Mouse (Mus musculus): ENCODE results near the gene Msl1.
A peak's percentile ranks its signal among the peaks of the same experiment; 100 is the strongest.

Gene Msl1

DNA sequence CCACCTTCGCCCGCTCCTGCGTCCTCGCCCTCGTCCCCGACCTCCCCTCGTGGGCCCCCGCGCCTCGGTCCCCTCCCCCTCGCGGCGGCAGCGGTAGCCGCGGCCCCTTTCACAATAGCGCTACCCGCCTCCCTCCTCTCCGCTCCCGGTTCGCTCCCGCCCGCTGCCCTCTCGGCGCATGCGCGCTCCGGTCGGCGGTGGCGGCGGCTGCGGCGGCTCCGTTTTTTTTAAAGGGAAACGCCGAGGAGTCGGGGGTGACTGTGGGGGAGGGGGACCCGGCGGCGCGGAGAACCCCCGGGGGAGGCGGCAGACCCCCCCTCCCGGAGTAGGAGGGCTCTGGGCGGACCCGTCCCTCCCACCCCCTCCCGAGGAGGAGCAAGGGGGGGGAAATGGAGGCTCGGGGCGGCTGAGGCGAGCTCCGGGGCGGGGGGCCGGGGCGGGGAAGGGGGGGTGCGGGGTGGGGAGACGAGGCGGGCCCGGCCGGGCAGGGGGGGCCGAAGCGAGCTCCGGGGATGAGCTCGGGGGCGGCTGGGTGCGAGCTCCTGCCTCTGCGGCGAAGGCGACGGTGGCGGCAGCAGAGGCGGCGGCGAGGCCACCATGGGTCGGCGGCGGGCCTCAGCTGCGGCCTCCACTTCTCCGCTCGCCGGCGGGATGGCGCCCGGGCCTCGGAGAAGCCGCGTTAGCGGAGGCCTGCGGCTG is at the start of gene Msl1:
Gene Msl1 (plus strand): TSS at position 502 of the 699 bp plus-strand sequence.
- DNase-seq (ENCODE audit: low spot score in 2 of 2): peak; percentile 86 to 90

DNA sequence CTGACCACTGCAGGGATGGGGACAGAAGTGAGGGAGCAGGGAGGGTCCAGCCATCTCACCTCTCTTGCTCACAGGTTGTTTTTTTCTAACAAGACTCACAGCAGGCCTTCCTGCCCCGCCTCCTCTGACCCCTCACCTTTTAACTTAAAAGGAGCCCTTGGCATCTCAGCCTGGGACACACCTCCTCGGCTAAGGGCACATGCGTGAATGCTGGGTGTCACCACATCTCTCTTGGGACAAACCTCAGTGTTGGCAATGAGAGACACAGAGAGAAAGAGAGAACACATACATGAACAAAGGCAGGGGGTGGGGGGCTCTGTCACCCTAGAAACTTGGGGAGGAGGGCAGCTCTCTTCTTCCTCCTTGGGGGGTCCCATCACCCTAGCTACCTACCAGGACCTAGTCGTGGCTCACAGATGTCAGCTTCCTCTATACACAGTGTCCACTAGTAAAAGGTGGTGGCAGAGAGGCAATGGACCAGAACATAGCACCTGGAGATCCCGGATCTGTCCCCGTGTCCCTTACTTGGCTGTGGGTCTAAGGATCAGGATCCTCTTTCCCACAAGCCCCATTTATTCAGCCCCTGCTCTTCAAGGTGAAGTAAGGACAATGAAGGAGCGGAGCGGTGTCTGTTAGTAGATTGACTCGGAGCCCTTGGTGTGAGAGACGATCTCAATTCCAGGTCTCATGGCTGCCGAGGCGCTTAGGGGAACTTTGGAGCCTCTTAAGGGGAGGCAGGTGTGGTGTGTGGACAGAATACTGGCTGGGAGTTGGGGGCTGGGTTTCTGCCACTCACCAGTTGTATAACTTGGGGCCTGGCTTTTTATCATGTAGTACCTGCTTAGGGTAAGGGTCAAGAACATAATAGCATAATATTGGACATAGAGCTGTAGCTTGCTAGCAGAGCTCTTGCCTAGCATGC is 49.1 kb upstream of the Msl1 start:
- DNase-seq (ENCODE audit: low spot score in 2 of 2): no peak

DNA sequence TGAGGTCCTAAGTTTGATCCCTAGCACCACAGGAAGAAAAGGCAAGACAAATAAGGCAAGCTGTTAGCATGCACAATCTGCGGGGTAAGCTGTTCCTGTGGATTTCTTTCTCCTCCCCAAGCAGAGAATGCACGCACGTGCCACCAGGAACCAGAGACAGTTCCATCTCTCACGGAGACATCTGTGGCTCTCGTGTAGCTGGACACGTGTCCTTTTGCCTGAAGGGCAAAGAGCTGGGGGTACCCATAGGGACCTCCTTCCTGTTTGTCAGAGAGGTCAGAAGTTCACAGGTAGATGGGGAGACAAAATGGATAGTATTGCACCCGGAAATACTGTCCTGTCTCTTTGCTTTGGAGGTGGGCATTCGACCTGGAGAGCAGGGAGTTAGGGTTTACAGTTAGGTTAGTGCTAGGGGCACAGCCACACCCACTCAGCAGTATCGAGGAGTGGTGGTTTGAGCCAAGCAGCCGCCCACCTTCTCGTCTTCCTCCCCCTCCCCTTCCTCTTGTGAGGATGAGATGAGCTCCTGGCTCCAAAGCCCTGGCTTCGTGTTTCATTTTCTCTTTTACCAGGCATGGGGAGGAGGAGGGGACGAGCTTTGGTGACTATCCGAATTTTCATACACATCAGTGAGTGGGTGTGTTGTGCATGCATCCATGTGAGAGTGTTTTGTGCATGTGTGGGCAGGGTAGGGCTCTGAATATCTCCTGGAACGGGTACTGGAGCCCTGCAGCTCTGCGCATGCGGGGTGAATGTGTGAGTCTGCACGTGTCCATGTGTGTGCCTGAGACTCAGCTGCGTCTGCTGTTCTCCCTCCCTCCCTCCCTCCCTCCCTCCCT is 48.2 kb upstream of the Msl1 start:
- DNase-seq (ENCODE audit: low spot score in 2 of 2): peak in 1 of 2 experiments; percentile 78

DNA sequence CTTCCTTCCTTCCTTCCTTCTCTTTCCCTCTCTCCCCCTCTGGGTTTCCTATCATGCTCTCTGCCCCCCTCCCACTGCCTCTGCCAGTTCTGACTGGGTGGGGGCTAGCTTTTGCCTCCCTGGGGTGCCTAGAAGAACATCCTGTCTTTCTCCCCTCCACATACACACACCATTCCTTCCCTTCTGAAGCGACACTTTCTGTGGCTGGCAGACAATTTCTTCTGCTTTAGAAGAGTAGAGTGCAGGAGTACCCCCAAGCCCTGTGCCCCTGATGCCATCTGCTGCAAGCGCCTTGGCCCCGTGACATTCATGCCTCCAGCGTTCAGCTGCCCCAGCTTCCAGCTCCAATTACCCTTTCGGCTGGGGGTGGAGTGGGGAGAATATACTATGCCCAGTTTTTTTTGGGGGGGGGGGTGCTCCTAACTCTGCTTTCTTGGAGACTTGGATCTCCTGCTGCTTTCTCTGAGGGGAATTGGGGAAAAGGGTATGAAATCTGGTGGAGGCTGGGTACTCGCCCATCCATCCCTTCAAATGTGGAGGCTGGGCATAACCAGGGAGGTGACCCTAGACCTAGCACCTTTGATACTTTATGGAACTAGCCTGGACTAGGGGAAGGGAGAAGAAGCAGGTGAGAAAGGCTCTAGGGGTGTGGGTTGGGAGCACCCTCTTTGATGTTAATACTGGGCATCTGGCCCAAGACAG is 47.4 kb upstream of the Msl1 start:
- no peak for DNase-seq (ENCODE audit: low spot score in 2 of 2)

DNA sequence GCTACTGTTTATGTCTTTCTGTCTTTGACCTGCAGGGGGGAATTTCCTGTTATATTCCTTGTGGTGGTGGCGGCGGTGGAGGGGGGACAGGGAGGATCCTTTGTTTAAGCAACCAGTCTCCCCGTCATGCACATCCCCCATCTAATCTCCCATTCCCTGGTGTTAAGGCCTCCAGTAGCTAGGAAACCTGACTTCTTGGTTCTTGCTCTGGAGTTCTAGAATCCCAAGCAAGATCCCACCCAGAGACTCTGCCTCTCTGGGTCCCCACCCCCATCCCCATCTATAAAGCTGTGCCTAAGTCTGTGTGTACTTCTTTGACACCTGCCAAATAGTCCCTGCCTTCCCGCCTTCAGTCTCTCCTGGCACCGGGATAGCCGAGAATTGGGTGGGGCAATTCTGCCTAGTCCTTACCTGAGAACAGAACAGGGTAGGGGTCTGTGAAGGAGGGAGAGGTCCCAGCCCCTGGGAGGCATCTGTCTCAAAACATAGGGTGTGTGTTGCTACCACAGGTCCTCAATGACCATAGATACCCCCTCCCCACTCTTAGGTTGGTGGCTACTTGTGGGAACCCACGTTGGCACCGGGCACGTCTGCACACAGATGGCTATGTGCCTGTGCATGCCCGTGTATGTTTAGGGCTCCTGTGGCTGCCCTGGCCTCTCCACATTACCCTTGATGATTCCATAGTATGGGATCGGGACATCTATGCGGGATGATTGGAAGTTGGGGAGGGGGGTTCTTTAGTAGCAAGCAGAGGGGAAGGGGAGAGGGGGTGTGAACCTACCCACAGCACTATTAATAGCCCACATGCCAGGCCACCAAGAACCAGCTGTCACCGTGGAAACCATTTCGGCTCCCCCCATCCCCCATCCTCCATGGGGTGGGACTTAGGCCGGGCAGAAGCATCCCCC is 46.6 kb upstream of the Msl1 start:
- no peak for DNase-seq (ENCODE audit: low spot score in 2 of 2)

DNA sequence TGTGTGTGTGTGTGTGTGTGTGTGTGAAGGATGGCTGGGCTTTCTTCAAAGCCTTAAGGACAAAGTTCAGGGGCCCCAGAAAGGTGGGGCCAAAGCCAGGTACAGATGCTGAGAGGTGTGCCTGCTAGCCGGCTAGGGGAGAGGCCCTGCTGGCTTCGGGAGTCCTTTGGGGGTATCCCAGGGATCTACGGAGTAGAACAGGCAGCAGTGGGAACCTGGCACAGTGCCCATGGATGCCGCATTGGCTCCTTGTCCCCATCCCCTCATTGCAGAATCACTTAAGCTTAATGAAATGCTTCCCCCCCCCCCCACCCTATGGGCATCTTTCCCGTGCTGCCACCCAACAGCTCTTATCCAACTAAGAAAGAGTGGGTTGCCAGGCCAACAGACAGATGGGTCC is 45.6 kb upstream of the Msl1 start:
- DNase-seq (ENCODE audit: low spot score in 2 of 2): no peak

DNA sequence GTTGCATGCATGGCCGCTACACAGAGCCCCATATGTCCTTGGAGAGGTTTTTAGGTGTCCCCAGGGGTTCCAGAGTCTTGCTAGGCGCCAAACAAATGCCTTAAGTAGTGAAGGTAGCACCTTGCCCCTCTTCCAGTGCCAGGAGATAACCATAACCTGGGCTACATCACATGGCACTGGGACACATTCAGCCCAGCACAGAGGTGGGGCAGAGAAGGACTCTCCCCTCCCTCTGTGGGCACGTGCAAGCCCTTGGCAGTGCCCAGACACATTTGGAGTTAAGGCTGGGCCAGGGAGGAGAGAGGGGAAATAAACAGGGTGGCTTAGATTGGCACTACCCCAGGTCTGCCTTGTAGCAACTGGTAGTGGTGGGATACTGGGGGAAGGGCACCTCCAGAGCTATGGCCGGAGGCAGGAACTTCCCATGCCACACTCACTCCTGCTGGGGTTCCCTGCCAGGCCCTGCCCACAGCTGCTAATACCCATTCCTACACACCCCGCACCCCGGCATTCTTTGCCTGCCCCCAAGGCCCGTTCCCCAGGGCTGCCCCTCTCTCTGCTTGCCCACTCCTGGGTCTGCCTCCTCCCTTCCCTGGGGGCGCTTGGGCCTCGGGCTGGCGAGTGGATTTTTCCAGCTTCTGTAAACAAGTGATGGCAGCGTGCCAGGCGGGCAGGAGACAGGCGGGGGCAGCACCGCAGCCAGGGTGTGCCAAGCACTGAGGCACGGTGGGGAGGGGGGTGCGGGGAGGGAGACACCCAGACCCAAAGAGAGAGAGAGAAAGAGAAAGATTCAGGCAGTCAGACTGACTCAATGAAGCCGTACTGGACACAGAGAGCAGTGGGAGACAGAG is 44.7 kb upstream of the Msl1 start:
- DNase-seq (ENCODE audit: low spot score in 2 of 2): peak; percentile 32 to 69

DNA sequence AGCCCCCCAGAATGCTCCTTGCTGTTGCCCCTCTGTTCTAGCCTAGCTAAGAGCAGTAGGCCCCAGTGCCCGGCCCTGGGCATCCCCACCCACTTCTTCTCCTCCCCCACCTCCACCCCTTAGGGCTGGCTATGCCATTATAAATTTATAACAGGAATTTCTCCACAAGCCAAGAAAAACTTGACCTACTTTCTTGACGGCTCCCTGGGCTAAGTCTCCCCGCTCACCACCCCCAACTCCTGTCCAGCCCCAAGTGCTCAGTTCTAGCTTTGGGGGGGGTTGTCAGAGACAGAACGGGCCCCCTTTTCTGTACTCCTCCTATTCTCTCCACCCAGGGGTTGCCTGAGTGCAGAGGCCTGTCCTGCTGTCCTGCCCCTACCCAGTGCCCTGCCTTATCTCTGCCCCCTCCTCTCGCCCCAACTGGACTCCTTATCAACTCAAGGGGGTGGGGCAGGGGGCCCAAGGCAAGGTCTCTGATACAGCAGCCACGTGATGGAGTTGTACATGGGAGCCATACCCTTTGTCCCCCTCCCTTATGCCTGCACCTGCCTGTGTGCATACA is 44.0 kb upstream of the Msl1 start:
- peak in 1 of 2 experiments; percentile 30 for DNase-seq (ENCODE audit: low spot score in 2 of 2)

DNA sequence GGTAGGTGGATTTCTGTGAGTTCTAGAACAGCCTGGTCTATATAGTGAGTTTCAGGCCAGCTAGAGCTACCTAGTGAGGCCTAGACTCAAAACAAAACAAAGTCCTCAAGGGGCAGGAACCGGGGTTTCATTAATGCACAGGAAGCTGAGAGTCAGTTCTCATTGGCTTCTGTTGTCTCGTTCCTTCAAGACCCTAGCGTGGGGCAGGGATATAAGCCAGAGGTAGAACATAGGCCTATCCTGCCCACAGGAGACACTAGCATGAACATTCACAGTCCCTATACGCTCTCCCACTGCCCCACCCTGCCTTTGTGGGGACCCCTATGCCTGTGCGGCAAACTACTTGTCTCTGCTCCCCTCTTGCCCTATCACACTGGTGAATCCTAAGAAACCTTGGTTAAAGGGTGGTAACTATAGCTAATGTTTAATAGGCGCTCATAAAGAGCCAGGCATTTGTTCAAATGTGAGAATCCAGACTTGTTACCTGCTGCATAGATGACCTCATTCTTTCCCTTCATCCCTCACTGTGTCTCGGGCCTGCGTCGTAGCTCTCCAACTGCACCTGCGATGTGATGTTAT is 42.7 kb upstream of the Msl1 start:
- peak in 1 of 2 experiments; percentile 15 for DNase-seq (ENCODE audit: low spot score in 2 of 2)

DNA sequence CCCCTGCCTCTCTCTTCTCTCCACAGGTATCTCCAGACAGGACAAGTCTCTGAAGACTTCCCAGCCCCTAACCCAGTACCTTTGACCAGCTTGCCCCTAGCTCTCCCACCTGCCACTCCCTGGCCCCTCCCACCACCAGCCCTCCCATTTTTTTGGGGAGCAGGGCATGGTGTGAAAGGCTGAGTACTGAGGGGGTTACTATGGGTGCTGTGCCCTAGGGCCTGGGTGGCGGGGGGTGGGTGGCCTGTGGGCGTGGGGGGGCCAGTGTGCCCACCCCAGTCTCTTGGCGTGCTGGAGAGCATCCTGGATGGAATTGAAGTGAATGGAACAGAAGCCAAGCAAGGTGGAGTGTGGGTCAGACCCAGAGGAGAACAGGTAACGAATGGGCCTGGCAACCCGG is 42.1 kb upstream of the Msl1 start:
- no peak for DNase-seq (ENCODE audit: low spot score in 2 of 2)

DNA sequence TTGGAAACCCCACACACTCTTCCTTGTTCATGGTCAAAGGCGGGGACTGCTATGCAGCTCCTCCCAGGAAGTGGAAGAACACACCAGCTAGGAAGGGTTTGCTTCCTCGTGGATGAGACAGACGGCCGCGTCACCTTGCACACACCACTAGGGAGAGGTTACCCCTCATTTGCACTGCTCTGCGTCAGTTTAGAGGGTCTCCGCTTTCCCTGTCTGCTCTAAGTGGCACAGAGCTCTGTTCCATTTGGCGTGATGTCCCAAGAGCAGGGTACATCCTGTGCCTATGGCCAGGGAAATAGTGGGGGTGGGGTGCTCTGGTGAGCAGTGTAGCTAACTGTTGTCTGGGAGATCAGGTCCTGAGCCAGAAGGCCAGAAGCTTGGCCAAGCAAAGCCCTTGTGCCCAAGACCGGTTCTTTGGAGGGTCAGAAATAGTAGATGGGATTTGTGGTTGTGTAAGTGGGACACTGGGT is 41.1 kb upstream of the Msl1 start:
- peak in 1 of 2 experiments; percentile 16 for DNase-seq (ENCODE audit: low spot score in 2 of 2)

DNA sequence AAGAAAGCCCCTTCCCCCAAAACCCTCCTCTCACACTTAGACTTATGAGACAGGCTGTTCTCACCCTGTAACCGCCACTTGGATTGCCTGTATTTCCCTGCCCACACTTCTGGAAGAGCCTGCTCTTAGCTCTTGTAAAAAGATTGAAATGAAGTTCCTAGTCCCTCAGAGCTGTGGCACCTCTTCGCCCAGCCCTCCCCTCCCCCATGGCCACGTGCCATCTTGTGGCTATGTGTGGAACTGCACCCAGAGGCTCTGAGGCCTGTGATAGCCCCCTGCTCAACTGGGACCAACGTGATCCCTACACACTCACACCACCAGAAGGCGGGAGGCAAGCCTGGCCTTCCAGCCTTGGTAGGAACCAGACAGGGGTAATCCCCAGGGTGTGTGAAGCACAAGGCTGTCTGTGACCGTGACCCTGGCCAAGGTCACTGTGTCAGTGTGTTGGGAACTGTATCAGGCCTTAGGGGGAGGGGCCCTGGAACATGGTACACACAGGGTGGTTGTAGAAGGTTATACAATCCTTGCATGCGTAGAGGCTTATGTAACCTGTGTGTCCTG is 40.6 kb upstream of the Msl1 start:
- peak; percentile 72 to 82 for DNase-seq (ENCODE audit: low spot score in 2 of 2)

DNA sequence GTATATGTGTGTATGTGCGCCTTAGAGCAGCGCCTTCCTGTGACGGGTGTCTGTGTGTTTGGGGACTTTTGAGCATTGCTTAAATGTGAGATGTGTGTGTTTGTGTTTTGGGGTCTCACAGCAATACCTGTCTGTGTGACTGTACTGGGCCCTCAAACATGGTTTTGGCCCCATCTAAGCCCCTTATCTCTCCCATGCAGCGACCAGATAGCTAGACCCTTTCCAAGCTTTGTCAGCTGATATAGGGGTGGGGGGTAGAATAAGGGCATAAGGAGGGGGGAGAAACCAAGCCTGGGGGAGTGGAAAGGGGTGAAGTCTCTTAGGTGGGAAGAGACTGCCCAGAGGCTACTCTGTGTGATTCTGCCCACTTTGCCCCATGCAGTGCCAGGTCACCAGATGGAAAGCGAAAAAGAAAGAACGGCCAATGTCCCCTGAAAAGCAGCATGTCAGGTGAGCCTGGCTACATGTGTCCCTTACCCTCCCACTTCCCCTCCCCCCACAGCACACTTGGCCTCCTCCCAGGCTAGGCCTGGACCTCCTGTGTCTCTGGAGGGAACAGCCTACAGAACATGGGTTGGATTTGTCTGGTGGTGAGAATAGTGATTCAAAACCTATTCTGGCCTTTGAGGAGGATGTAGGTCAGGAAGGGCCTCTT is 39.5 kb upstream of the Msl1 start:
- DNase-seq (ENCODE audit: low spot score in 2 of 2): peak in 1 of 2 experiments; percentile 6

DNA sequence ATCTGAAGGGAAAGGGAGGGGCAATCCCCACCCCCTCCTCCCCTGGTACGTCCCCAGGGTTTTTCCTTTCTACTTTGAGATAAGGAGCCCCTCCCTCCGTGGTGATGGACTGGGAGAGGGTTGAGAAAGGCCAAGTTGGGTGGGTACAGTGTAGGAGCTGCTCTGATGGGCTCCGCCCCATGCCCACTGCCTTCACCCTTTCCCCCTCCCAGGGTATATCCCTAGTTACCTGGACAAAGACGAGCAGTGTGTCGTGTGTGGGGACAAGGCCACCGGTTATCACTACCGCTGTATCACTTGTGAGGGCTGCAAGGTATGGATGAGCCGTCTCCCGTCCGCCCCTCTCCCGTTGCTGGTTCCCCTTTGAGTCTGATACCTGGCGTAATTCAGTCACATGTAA is 38.6 kb upstream of the Msl1 start:
- no peak for DNase-seq (ENCODE audit: low spot score in 2 of 2)

DNA sequence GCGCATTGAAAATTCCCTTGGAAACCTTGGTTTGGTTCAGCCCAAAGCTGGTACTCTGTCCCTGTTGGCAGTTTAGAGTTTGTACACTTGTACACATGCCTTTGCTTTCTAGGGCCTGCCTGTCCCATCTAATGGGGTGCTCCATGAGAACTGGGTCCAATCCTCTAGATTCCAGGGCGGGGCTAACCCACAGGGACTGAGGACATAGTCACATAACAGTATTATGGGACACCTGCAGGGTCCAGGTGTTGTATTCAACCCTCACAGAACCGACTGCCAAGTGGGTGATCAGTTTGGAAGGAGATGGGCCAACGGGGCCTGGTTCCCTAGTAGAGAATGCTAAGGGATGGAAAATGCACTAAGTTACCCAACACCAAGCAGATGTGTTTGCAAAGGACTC is 33.4 kb upstream of the Msl1 start:
- DNase-seq (ENCODE audit: low spot score in 2 of 2): no peak

DNA sequence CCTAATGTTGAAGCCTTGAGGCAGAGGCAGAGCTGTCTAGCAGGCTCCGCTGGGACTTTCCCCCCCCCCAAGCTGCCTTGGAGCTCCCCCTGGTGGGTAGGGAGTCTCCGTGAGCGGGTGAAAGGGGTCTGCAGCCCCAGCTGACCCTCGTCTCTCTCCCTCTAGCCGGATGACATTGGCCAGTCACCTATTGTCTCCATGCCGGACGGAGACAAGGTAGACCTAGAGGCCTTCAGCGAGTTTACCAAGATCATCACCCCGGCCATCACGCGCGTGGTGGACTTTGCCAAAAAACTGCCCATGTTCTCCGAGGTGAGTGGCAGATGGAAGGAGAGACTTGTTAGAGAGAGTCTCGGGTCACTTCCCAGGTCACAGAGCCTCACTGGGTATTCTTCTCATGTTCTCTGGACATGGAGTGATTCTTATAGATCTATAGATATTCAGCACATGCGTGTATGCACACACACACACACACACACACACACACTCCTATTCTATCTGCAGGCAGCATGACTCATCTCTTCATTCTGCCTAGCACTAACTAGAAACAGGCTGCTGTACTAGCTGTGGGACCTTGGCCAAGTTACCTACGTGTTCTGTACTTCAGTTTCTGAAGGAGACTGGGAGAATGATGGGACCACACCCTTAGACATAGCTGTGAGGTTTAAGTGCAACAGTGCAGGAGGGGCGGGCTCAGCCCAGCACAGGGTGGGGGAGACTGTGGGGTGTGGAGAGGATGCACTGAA is 32.4 kb upstream of the Msl1 start:
- DNase-seq (ENCODE audit: low spot score in 2 of 2): no peak

DNA sequence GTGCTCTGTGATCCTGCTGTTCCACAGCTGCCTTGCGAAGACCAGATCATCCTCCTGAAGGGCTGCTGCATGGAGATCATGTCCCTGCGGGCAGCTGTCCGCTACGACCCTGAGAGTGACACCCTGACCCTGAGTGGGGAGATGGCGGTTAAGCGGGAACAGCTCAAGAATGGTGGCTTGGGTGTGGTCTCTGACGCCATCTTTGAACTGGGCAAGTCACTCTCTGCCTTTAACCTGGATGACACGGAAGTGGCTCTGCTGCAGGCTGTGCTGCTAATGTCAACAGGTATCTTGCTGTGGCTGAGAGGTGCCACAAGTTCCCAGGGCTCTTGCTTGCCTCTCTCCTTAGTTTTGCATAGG is 31.8 kb upstream of the Msl1 start:
- no peak for DNase-seq (ENCODE audit: low spot score in 2 of 2)
